Mouse (Mus musculus): Measurements from ENCODE around the gene Cby3.
A peak's percentile ranks its signal among the peaks of the same experiment; 100 is the strongest.

Cby3 gene

DNA sequence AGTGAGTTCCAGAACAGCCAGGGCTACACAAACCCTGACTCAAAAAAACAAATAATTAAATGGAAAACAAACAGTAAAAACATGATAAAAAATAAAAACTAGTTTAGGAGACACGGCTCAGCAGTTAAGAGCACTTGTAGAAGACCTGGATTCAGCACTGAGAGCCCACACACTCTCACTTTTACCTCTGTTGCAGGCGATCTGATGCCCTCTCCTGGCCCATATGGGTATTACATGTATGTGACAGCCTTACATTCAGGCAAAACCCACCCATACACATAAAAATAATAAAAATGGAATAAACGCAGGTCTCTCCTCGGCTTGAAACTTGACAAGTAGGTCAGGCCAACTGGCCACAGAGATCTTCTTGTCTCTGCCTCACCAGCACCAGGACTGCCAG is 10.3 kb downstream of the Cby3 start:
- peak; percentile 62 for DNase-seq (ENCODE audit: low spot score)

DNA sequence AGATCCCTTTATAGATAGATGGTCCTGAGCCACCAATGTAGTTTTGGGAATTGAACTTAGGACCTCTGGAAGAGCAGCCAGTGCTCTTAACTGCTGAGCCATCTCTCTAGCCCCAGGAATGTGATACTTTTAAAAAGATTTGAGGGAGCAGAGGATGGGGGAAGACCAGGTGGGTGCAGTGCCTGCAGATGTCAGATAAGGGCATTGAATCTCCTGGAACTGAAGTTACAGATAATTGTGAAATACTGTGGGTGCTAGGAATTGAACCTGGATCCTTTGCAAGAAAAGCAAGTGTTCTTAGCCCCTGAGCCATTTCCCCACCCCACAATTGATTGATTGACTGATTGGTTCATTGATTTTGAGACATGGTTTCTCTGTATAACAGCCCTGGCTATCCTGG is 11.1 kb downstream of the Cby3 start:
- DNase-seq (ENCODE audit: low spot score): no peak

DNA sequence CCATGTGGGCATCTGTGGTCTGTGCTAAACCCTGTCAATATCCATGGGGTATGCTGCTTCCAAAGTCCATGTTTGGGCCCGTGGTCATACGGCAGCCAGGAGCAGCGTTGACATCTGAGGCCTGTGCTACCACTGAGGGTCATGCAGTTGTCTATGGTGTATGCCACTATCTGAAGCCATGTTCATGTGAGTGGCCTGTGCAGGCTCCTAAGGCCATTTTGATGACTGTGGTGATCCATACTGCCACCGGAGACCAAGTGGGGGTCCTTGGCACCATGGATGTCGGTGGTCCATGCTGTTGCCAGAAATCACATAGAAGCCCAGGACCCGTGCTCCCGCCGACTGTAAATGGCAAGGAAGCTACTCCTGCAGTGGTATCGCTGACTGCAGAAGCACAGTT is 13.3 kb downstream of the Cby3 start:
- no peak for DNase-seq (ENCODE audit: low spot score)

DNA sequence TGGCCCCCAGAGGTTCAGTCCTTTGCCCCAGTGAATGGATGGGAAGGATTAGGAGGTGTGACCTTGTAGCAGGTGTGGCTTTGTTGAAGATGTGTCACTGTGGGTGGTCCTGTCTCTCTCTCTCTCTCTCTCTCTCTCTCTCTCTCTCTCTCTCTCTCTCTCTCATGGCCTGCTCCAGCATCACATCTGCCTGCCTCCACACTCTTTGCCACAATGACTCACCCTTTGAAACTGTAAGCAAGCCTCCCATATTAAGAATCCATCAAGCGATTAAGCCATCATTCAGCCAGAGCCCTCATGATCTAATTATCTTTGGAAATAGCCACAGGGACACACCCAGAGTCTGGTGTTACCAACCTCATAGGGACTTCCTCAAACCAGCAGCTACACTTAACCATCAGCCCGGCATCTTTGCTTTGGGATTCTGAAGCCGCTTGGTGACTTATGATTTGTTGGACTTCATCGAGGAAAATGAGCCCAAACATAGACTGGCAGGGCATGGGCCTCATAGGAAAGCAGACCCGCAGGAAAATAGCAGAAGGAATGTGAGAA is 15.2 kb downstream of the Cby3 start:
- no peak for DNase-seq (ENCODE audit: low spot score)

DNA sequence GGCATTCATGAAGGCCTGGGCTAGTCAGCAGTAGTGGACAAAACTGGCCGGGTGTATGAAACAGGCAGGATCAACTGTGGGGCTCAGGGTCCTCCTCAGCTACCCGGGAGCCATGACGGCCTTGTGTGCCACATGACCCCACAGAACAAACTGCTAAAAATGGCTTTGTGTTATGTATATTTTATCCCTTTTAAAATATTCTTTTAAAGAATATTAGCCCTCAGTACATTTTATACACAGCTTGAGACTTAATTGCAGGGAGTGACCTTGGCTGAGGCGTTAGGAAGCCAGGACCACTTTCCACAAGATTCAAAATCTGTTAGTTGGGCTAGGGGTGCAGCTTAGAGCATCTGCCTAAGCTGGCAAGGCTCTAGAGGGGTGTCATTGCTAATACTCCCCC is 16.7 kb downstream of the Cby3 start:
- DNase-seq (ENCODE audit: low spot score): no peak

DNA sequence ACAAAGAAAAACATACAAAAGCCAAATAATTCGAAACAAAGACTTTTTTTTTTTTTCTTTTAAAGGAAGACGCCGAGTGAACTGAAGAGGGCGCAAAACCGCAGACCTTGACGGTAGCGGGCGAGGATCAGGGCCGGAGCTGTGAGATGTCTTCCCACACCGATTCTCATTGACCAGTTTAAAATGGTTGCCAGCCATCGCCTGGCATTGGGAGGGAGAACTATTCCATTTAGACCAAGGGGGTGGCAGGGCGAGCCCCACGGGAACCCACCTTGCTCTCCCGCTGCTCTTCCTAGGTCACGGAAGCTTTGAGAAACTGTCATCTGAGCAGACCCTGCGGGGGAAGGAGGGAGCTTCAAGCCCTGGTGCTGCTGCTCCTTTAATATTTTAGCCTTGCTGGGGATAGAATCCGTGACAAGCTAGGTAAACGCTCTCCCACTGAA is 17.2 kb downstream of the Cby3 start:
- peak; percentile 42 for DNase-seq (ENCODE audit: low spot score)

DNA sequence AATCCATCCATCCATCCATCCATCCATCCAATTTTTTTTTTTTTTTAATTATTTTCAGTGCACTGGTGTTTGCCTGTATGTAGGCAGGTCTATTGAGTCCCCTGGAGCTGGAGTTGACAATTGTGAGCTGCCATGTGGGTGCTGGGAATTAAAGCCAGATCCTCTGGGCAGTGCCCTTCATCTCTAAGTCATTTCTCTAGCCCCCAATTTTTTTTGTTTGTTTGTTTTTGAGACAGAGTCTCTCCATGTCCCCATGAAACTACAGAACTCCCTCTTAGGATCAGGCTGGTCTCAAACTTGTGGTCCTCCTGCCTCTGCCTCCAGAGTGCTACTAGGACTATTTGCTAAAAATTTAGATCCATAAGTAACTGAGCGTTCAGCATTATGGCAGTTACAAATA is 17.6 kb downstream of the Cby3 start:
- DNase-seq (ENCODE audit: low spot score): no peak

DNA sequence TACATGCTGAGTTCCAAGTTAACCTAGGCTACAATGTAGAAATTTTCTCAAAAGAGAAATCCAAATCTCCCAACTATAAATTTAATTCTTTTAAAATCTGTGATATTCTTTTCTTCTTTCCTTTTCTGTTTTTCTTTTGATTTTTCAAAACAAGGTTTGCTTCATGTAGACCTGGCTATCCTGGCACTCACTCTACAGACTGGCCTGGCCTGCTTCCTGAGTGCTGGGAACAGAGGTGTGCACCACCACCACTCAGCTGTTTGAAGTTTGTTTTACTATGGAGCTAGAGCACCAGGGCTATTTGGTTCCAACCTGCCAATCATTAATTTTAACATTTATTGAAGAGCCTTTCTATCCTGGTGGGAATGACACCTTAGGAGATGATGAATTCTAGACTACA is 18.8 kb downstream of the Cby3 start:
- no peak for DNase-seq (ENCODE audit: low spot score)

DNA sequence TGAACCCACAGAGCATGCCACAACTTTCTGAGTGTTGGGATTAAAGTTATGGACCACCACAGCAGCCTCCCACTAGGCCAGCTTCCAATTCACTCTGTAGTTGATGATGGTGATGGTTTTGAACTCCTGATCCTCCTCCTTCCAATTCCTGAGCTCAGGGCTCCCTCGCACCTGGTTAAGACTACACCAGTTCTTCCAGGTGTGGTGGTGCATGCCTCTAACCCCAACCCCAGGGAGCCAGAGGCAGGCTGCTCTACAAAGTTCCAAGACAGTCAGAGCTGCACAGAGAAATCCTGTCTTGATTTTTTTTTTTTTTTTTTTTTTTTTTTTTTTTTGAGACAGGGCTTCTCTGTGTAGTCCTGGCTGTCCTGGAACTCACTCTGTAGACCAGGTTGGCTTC is 19.4 kb downstream of the Cby3 start:
- no peak for DNase-seq (ENCODE audit: low spot score)

DNA sequence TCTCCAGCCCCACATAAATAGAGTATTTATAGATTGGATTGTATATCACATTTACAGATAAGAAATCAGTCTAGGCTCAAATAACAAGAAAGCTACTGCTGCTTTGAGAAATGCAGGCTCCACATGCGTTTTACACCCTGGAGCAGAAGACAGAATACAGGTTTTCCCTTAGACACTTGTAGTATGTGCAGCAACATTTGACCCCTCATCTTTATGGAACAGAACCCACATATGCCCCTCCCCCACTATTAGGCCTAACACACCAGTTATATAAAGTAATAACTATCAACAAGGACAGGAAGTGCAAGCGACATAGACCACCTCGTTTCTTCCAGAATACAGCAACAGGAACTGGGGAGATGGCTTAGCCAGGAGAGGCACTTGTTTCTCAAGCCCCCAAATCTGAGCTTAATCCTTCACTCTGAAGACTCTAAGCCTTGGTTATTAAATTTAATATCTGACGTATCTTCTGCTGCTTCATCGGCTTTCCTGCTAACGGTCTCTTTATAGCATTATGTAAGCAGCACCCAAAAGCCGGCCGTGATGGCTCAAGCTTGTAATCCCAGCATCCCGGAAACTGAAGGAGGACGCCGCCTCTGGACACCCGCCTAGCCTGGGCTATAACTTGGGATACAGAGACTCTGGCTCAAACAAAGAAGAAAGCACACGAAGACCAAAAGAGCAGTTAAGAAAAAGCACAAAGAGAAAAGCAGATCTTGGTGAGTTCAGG is 20.2 kb downstream of the Cby3 start:
- no peak for DNase-seq (ENCODE audit: low spot score)

DNA sequence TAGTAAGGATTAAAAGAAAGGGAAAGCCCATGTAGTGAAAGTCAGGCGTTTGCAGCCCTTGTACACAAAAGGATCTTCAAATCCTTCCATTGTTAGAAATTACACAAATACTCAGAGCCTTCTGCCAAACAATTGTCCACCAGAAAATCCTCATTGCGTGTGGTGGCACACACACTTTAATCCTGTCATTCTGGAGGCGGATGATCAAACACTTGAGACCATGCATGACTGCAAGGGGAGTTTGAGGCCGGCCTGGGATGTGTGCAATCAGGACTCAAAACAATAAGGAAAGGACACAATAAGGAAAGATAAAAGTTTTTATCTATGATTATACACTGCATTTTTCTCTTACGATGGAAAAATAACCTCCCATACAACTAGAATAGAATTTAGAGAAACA is 21.2 kb downstream of the Cby3 start:
- no peak for DNase-seq (ENCODE audit: low spot score)

DNA sequence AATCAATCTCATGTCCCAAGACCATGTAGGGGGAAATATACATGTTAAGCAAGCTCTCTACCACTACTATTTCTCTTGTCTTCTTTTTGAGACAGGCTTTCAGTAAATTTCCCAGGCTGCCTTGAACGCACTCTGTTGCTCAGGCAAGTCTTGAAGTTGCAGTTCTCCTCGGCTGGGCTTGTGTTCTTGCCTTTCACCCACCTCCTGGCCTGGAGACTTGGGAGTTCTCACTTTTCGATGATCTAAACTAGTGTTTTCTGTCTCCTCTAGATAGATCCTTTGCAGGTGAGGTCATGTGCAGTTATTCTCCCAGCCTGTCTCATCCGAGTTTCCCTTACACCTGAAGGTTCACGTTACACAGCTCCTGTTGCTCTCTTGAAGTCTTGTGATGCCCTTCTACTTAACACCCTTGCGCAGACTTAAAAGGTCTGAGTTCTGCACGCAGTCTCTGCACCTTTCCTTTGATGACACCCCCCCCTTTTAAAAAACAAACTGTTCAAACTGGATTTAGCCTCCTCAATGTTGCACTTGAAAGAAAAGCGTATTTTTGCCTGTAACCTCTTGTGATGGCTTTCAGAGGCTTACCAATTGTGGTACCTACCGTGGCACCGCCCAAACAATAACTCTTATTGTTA is 22.0 kb downstream of the Cby3 start:
- no peak for DNase-seq (ENCODE audit: low spot score)

DNA sequence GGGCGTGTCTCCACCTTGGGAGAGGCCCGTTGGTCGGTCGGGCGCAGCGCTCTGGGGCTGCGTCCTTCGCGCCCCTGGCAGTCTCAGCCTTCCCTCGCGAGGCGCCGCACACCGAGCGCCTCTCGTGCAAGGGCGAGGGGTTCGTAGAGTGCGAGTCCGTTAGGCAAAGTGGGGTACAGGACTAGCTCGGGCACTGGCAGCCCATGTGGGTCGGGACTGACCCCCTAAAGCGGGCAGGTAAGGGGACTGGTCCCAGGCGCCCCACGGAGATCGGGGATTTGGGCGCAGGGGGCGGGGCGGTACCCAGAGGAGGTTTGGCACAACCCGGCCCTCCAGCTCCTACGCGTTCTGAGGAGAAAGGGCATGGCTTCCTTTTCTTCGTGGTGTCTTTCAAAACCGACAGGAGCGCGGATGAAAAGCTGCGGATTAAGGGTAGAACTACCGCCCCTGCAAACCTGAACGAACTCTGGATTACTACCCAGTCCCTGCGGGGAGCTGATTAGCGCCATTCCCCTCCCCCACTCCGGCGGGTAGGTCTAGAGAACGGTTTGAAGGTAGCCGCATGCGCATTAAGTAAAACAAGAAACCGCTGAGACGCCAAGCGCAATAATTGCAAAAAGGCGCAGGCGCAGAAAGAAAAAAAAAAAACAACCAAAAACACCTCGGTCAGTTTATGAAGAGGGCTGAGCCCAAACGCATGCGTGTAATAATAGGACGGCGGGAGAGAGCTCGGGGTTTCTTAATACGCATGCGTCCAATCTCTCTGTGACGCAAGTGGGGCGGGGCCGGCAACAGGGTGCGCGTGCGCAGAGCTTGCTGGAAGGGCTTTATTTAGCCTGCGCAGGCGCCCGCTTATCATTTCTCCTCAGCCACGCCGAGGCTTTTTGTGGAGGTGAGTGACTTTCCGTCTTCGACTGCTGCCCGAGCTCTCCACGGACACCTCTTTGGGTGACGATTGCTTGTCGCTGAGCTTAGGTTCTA is 22.9 kb downstream of the Cby3 start, which contains the start of gene Hnrnph1:
TSS of gene Hnrnph1 (plus strand) at position 80 of the 981 bp plus-strand sequence.
- peak; percentile 99 for DNase-seq (ENCODE audit: low spot score)

DNA sequence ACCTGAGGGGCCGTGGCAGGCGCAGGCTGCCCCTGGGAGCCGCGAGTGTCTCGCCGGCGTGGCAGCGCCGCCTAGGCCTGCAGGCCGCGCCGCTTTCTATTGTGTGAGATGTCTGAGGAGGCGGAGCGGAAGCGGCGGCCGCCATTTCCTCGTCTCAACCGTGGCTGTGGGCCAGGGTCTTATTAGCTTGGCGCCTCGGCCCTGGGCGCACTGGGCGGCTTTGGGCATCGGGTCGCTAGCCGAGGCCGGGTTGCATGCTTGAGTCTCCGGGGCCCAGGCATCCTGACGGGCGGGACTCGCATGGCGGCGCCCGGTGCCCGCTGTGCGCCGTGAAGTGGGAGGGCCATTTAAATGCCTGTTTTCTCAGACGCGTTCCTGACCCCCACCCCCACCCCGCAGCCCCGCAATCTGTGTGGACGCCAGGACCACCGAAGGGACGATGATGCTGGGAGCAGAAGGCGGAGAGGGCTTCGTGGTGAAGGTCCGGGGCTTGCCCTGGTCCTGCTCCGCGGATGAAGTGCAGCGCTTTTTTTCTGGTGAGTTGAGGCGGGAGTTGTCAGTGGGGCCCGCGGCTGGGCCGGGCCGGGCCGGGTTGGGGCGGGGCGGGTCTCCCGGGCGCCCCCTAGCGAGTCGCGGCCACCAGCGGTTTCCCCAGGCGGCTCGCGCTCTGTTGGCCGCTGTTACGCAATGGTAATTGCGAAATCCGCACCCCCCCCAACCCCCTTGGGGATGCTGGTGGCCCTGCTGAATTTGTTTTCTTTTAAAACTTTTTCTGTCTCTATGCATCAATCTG is 23.8 kb downstream of the Cby3 start:
- peak; percentile 78 for DNase-seq (ENCODE audit: low spot score)

DNA sequence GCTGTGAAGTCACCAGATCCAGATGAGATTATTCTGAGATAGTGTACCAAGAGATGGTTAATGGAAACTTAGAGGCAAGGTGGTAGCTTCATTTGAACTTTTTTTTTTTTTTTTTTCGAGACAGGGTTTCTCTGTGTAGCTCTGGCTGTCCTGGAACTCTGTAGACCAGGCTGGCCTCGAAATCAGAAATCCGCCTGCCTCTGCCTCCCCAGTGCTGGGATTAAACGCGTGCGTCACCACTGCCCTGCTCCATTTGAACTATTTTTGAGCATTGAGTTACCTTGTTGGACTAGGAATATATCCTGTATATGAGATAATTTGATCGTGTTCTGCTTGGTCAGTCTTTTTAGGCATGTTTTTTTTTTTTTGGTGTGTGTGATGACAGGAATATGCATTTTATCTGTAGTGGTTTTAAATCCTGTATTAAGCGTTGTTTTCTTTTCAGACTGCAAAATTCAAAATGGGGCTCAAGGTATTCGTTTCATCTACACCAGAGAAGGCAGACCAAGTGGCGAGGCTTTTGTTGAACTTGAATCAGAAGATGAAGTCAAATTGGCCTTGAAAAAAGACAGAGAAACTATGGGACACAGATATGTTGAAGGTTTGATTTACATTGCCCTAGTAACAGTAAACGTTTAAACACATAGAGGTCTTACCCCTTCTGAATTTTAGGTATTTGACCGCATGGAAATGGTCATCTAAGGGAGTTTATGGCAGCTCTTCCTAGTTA is 24.9 kb downstream of the Cby3 start:
- DNase-seq (ENCODE audit: low spot score): no peak

DNA sequence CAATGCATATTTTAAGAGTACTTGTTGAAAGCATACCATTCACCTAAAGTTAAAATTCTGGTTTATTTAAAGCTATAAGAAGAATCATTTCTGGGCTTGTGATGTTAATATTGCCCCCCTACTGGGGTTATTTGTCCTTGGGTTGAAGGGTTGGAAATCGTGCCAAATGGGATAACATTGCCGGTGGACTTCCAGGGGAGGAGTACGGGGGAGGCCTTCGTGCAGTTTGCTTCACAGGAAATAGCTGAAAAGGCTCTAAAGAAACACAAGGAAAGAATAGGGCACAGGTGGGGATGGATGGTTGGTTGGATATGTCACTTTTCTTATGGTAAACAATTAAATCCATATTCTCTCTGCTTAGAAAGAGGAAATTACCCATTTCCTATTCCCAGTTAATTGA is 27.0 kb downstream of the Cby3 start:
- no peak for DNase-seq (ENCODE audit: low spot score)

DNA sequence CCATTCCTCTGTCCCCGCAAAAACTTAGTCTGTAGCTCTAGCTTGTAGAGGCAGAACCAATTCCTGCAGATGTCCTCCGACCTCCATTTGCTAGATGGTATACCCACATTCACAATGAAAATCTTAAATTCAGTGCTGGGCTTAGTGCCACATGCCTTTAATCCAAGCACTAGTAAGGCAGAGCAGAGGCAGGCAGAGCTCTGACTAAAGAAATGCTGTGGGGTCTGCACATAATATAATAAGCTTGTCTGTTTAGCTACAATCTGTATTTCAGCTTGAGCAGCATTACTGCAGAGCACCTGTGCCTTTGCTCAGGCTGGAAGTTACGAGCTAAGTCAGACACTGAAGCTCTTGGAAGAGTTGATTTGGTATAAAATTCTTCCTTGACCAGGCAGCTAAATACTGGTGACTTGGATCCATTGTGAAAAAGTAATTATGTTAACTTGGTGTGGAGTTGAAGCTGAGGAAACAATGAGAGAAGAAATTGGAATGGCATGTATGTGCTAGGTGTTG is 33.0 kb downstream of the Cby3 start:
- DNase-seq (ENCODE audit: low spot score): no peak

DNA sequence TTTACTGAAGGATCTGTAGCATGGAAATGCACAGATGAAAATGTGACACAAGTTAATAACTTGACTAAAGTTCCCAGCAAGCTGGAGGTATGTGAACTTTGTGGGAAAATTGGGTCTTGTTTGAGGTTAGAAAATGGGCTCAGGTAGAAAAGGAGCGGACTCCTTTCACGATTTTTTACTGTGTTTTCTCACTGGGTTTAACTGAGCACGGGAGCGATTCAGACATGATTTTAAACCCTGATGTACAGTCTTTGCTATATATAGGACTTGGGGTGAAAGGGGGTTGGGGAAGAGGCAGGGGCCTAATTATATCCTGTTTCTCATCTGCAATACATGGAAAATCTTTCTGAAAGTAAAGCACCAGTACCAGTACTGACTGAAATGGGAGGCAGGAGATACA is 33.4 kb downstream of the Cby3 start:
- no peak for DNase-seq (ENCODE audit: low spot score)

DNA sequence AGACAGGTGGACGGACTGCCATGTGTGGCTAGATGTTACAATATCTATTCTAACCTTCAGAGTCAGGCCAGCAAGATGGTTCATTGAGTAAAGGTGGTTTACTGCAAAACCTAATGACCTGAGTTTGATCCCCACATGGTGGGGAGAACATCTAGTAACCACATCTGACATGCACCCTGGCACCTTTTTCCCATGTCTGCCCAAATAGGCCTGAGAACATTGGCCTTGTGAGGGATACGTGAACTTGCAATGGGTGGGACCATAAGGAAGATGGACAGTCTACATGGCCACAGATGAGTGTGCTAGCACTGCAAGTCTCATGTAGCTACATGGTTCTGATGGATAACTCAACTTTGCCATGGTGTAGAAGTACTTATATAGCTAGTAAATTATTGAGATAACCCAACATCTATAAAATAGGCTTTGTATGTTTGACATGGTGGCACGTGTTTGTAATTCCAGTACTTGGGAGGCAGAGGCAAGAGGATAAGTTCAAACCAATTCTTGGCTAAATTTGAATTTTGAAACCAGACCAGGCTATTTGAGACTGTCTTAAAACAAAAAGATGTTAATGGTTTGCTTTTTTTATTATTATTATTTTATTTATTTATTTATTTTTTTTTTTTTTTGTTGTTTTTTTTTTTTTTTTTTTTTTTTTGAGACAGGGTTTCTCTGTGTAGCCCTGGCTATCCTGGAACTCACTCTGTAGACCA is 34.1 kb downstream of the Cby3 start:
- no peak for DNase-seq (ENCODE audit: low spot score)

DNA sequence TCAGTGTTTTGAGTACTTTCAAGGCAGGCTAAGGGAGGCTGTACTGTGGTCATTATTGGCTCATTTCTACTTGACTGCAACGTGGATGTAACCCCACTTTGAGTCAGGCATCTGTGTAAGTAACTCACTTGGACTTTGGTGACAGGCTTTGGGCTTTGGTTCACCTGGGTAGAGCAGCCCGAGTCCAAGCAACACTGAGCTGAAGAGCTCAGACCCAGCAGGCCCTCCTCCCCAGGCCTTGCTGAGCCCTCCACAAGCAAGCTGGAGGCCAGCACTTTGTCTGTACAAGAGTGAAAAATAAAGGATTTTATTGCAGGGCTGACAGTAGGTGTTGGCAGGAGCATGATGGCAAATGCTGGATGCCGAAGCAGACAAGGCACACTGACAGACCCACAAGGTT is 34.7 kb downstream of the Cby3 start:
- DNase-seq (ENCODE audit: low spot score): no peak

Data from spleen, adult 12 weeks (tissue).